Mouse (Mus musculus) kidney, adult 2 months (tissue): ENCODE measurements around the gene Odf3.

ENCODE experiments used
- CTCF ChIP-seq: fragments of 200-500 bp; conservative IDR thresholded peaks from 2 replicates; pipeline ENCODE4 v1.5.1; 2011; ENCODE audit warnings: low read depth, mild to moderate bottlenecking, control low read depth, low read length, moderate library complexity, mixed read lengths; ENCODE audit not compliant: insufficient read depth, insufficient read length
- POLR2A ChIP-seq: fragments of 200-500 bp; IDR thresholded peaks from one replicate; pipeline ENCODE4 v1.6.1; 2011; ENCODE audit warnings: low read depth, low read length, control low read depth

GRCm38 (mm10) chr7:140874224-140874623 lies 26.6 kb downstream of the Odf3 start:
- TF ChIP-seq CTCF: no peak
- TF ChIP-seq POLR2A: no peak
